Mouse (Mus musculus): ENCODE measurements at regions not wholly inside any gene's neighbourhood (a gene's known extent, or its start where the extent isn't known, plus 50 kb on each side); places are given as distances from the start of the nearest gene placed in this dataset.

GRCm38 (mm10) chr5:106321426-106321825 is 136.5 kb downstream of the Barhl2 start:
- 42% methylated on average over 4 of the region's 5 CpGs for WGBS
- no peak overlapping the region for H3K4me2 ChIP-seq (replicated peaks; ENCODE audit: low read depth, low read length, severe bottlenecking)
- H3K27ac ChIP-seq (replicated peaks; ENCODE audit: low read depth, low read length), result no peak overlapping the region
- ATAC-seq (ENCODE audit: low FRiP score, low read depth) (no peak), DNase-seq (ENCODE audit: low spot score) (no peak)
- no peaks in the 10 kb centered on the region for H3K4me1 ChIP-seq (ENCODE audit: control insufficient read depth, insufficient read depth, low read length)
- no peak overlapping the region for H3K9ac ChIP-seq (ENCODE audit: low read depth, low read length, severe bottlenecking)
- no peaks in the 10 kb centered on the region for H3K36me3 ChIP-seq (ENCODE audit: control insufficient read depth, insufficient read depth, low read length)
- H3K27me3 ChIP-seq (ENCODE audit: control insufficient read depth, insufficient read depth, low read length), result no peaks in the 10 kb centered on the region
- H3K4me3 ChIP-seq (replicated peaks; ENCODE audit: low read length), result no peak overlapping the region
- no peaks in the 10 kb centered on the region for H3K9me3 ChIP-seq (ENCODE audit: control insufficient read depth, low read length)
- no peak for TF ChIP-seq POLR2A (IDR thresholded peaks at IDR 0.05; ENCODE audit: borderline replicate concordance, extremely low read depth, insufficient read depth, insufficient read length)

- no peak for ATAC-seq (ENCODE audit: low FRiP score, low read depth)
- Histone ChIP-seq H3K27me3 (ENCODE audit: control insufficient read depth, insufficient read depth, low read length) (no peaks in the 10 kb centered on the region), H3K9ac (ENCODE audit: low read depth, low read length, severe bottlenecking) (no peak overlapping the region), H3K4me1 (ENCODE audit: control insufficient read depth, insufficient read depth, low read length) (no peaks in the 10 kb centered on the region), H3K9me3 (ENCODE audit: control insufficient read depth, low read length) (no peaks in the 10 kb centered on the region), H3K4me2 (replicated peaks; ENCODE audit: low read depth, low read length, severe bottlenecking) (no peak overlapping the region), H3K27ac (replicated peaks; ENCODE audit: low read depth, low read length) (no peak overlapping the region), H3K36me3 (ENCODE audit: control insufficient read depth, insufficient read depth, low read length) (no peaks in the 10 kb centered on the region), H3K4me3 (replicated peaks; ENCODE audit: low read length) (no peak overlapping the region)
- no peak for TF ChIP-seq POLR2A (IDR thresholded peaks at IDR 0.05; ENCODE audit: borderline replicate concordance, extremely low read depth, insufficient read depth, insufficient read length)
- DNase-seq (ENCODE audit: low spot score), result no peak
- WGBS, result 61% methylated on average over 3 of the region's 3 CpGs
Observed at GRCm38 (mm10) chr5:106321023-106321422, 136.9 kb downstream of the Barhl2 start.

GRCm38 (mm10) chr5:106320039-106320438 is 137.9 kb downstream of the Barhl2 start:
- no peak for TF ChIP-seq POLR2A (IDR thresholded peaks at IDR 0.05; ENCODE audit: borderline replicate concordance, extremely low read depth, insufficient read depth, insufficient read length)
- 40% methylated on average over 6 of the region's 6 CpGs for WGBS
- DNase-seq (ENCODE audit: low spot score) (no peak), ATAC-seq (ENCODE audit: low FRiP score, low read depth) (no peak)
- H3K9ac ChIP-seq (ENCODE audit: low read depth, low read length, severe bottlenecking), result no peak overlapping the region
- H3K9me3 ChIP-seq (ENCODE audit: control insufficient read depth, low read length), result no peaks in the 10 kb centered on the region
- H3K4me3 ChIP-seq (replicated peaks; ENCODE audit: low read length), result no peak overlapping the region
- H3K36me3 ChIP-seq (ENCODE audit: control insufficient read depth, insufficient read depth, low read length), result no peaks in the 10 kb centered on the region
- no peaks in the 10 kb centered on the region for H3K27me3 ChIP-seq (ENCODE audit: control insufficient read depth, insufficient read depth, low read length)
- no peak overlapping the region for H3K27ac ChIP-seq (replicated peaks; ENCODE audit: low read depth, low read length)
- no peak overlapping the region for H3K4me2 ChIP-seq (replicated peaks; ENCODE audit: low read depth, low read length, severe bottlenecking)
- H3K4me1 ChIP-seq (ENCODE audit: control insufficient read depth, insufficient read depth, low read length), result no peaks in the 10 kb centered on the region

GRCm38 (mm10) chr5:106318246-106318645 is 139.7 kb downstream of the Barhl2 start:
- Histone ChIP-seq H3K4me3 (replicated peaks; ENCODE audit: low read length) (no peak overlapping the region), H3K27me3 (ENCODE audit: control insufficient read depth, insufficient read depth, low read length) (no peaks in the 10 kb centered on the region), H3K27ac (replicated peaks; ENCODE audit: low read depth, low read length) (no peak overlapping the region), H3K4me2 (replicated peaks; ENCODE audit: low read depth, low read length, severe bottlenecking) (no peak overlapping the region), H3K36me3 (ENCODE audit: control insufficient read depth, insufficient read depth, low read length) (no peaks in the 10 kb centered on the region), H3K9ac (ENCODE audit: low read depth, low read length, severe bottlenecking) (no peak overlapping the region), H3K9me3 (ENCODE audit: control insufficient read depth, low read length) (no peaks in the 10 kb centered on the region), H3K4me1 (ENCODE audit: control insufficient read depth, insufficient read depth, low read length) (no peaks in the 10 kb centered on the region)
- no peak for TF ChIP-seq POLR2A (IDR thresholded peaks at IDR 0.05; ENCODE audit: borderline replicate concordance, extremely low read depth, insufficient read depth, insufficient read length)
- ATAC-seq (ENCODE audit: low FRiP score, low read depth) (no peak), DNase-seq (ENCODE audit: low spot score) (no peak)
- 82% methylated on average over 6 of the region's 6 CpGs for WGBS

DNA sequence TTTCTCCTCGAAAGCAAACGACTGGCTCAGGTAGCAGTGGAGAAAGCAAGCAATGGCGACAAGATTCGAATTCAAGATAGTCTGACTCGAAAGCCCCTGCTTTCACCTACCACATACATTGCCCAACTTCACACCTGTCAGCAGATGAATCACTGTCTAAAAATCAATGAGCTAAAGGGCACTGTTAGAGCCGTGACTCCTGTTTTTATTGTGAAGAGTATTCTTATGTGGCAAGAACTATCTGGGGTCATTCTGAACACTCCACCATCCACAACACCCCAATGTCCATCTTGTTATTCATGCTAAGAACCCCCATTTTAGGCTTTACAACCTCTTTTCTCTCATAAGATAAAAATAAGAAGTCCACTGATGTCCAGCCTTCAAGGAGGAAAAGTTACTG is 144.1 kb downstream of the Barhl2 start:
- DNase-seq (ENCODE audit: low spot score) (no peak), ATAC-seq (ENCODE audit: low FRiP score, low read depth) (no peak)
- H3K27me3 ChIP-seq (ENCODE audit: control insufficient read depth, insufficient read depth, low read length), result no peaks in the 10 kb centered on the region
- no peak overlapping the region for H3K9ac ChIP-seq (ENCODE audit: low read depth, low read length, severe bottlenecking)
- TF ChIP-seq POLR2A (IDR thresholded peaks at IDR 0.05; ENCODE audit: borderline replicate concordance, extremely low read depth, insufficient read depth, insufficient read length), result no peak
- H3K27ac ChIP-seq (replicated peaks; ENCODE audit: low read depth, low read length), result no peak overlapping the region
- H3K4me2 ChIP-seq (replicated peaks; ENCODE audit: low read depth, low read length, severe bottlenecking), result no peak overlapping the region
- no peaks in the 10 kb centered on the region for H3K4me1 ChIP-seq (ENCODE audit: control insufficient read depth, insufficient read depth, low read length)
- WGBS, result 72% methylated on average over 6 of the region's 6 CpGs
- no peak overlapping the region for H3K4me3 ChIP-seq (replicated peaks; ENCODE audit: low read length)
- H3K36me3 ChIP-seq (ENCODE audit: control insufficient read depth, insufficient read depth, low read length), result no peaks in the 10 kb centered on the region
- no peaks in the 10 kb centered on the region for H3K9me3 ChIP-seq (ENCODE audit: control insufficient read depth, low read length)

GRCm38 (mm10) chr5:106301372-106301771 is 156.6 kb downstream of the Barhl2 start:
- Histone ChIP-seq H3K4me3 (replicated peaks; ENCODE audit: low read length) (no peak overlapping the region), H3K4me1 (ENCODE audit: control insufficient read depth, insufficient read depth, low read length) (no peaks in the 10 kb centered on the region), H3K27me3 (ENCODE audit: control insufficient read depth, insufficient read depth, low read length) (no peaks in the 10 kb centered on the region), H3K36me3 (ENCODE audit: control insufficient read depth, insufficient read depth, low read length) (no peaks in the 10 kb centered on the region), H3K4me2 (replicated peaks; ENCODE audit: low read depth, low read length, severe bottlenecking) (no peak overlapping the region), H3K9ac (ENCODE audit: low read depth, low read length, severe bottlenecking) (no peak overlapping the region), H3K9me3 (ENCODE audit: control insufficient read depth, low read length) (no peaks in the 10 kb centered on the region), H3K27ac (replicated peaks; ENCODE audit: low read depth, low read length) (no peak overlapping the region)
- no peak for ATAC-seq (ENCODE audit: low FRiP score, low read depth)
- WGBS, result 50% methylated on average over 4 of the region's 4 CpGs
- DNase-seq (ENCODE audit: low spot score), result no peak
- TF ChIP-seq POLR2A (IDR thresholded peaks at IDR 0.05; ENCODE audit: borderline replicate concordance, extremely low read depth, insufficient read depth, insufficient read length), result no peak
